Mouse (Mus musculus): Measurements from ENCODE around the gene Krtap19-4. TPM values are rescaled to one million over a fixed set of nuclear protein-coding genes. Genes with fewer than 3 reads are reported as not detected.

Gene Krtap19-4
- total RNA-seq (2021) (not detected), polyA plus RNA-seq (2012; rRNA removed) (not detected in 2 replicates)
- long read RNA-seq = 0 reads

- no peak for DNase-seq
Measured at GRCm38 (mm10) chr16:88884989-88885388, at the start of gene Krtap19-4. Gene Krtap19-4, minus strand, starts transcription at chr16:88885089.

- no peak for DNase-seq
Measured at GRCm38 (mm10) chr16:88932165-88932564, 47.3 kb upstream of the Krtap19-4 start, which contains the start of gene Krtap19-9b. Gene Krtap19-9b, minus strand, starts transcription at chr16:88932265.

- DNase-seq = no peak
Measured at GRCm38 (mm10) chr16:88896357-88896756, 11.5 kb upstream of the Krtap19-4 start, which contains the start of gene Krtap19-5. Gene Krtap19-5, minus strand, starts transcription at chr16:88896457.

GRCm38 (mm10) chr16:88886870-88887269 is 2.0 kb upstream of the Krtap19-4 start:
- DNase-seq = no peak

GRCm38 (mm10) chr16:88877938-88878337 is 7.0 kb downstream of the Krtap19-4 start, which contains the start of gene Krtap19-3:
Gene Krtap19-3, minus strand, starts transcription at chr16:88878038.
- no peak for DNase-seq

GRCm38 (mm10) chr16:88874169-88874568 is 10.7 kb downstream of the Krtap19-4 start, which contains the start of gene Krtap19-2:
Gene Krtap19-2, minus strand, starts transcription at chr16:88874269.
- DNase-seq = no peak

- DNase-seq = no peak
Measured at GRCm38 (mm10) chr16:88869311-88869710, 15.6 kb downstream of the Krtap19-4 start, which contains the start of gene Krtap19-1. Gene Krtap19-1, minus strand, starts transcription at chr16:88869411.

- DNase-seq = no peak
Measured at GRCm38 (mm10) chr16:88864887-88865407, 19.9 kb downstream of the Krtap19-4 start.

GRCm38 (mm10) chr16:88851450-88851849 is 33.4 kb downstream of the Krtap19-4 start:
- DNase-seq = no peak

- no peak for DNase-seq
Measured at GRCm38 (mm10) chr16:88848558-88848957, 36.3 kb downstream of the Krtap19-4 start.

GRCm38 (mm10) chr16:88847363-88847762 is 37.5 kb downstream of the Krtap19-4 start:
- DNase-seq = no peak

Other genes with a start within 250 kb of the Krtap19-4 start
- not detected for gene Krtap26-1, start 237.3 kb downstream of the Krtap19-4 start, total RNA-seq (2021)
- gene Krtap26-1, start 237.3 kb downstream of the Krtap19-4 start, polyA plus RNA-seq (2012; rRNA removed) = not detected in 2 replicates
- not detected for gene Krtap27-1, start 213.4 kb downstream of the Krtap19-4 start, total RNA-seq (2021)
- not detected in 2 replicates for gene Krtap27-1, start 213.4 kb downstream of the Krtap19-4 start, polyA plus RNA-seq (2012; rRNA removed)
- gene 2310061N02Rik, start 177.1 kb downstream of the Krtap19-4 start, total RNA-seq (2021) = not detected
- gene 2310061N02Rik, start 177.1 kb downstream of the Krtap19-4 start, polyA plus RNA-seq (2012; rRNA removed) = not detected in 2 replicates
- gene Krtap13-1, start 156.2 kb downstream of the Krtap19-4 start, total RNA-seq (2021) = not detected
- gene Krtap13-1, start 156.2 kb downstream of the Krtap19-4 start, polyA plus RNA-seq (2012; rRNA removed) = not detected in 2 replicates
- gene Krtap13, start 133.5 kb downstream of the Krtap19-4 start, total RNA-seq (2021) = not detected
- gene Krtap13, start 133.5 kb downstream of the Krtap19-4 start, polyA plus RNA-seq (2012; rRNA removed) = not detected in 2 replicates
- gene 2310034C09Rik, start 126.2 kb downstream of the Krtap19-4 start, total RNA-seq (2021) = not detected
- not detected in 2 replicates for gene 2310034C09Rik, start 126.2 kb downstream of the Krtap19-4 start, polyA plus RNA-seq (2012; rRNA removed)
- gene 2310057N15Rik, start 110.9 kb downstream of the Krtap19-4 start, total RNA-seq (2021) = not detected
- gene 2310057N15Rik, start 110.9 kb downstream of the Krtap19-4 start, polyA plus RNA-seq (2012; rRNA removed) = not detected in 2 replicates
- not detected for gene Gm5965, start 107.2 kb downstream of the Krtap19-4 start, total RNA-seq (2021)
- not detected in 2 replicates for gene Gm5965, start 107.2 kb downstream of the Krtap19-4 start, polyA plus RNA-seq (2012; rRNA removed)
- not detected for gene Gm20741, start 72.9 kb downstream of the Krtap19-4 start, total RNA-seq (2021)
- gene Gm20741, start 72.9 kb downstream of the Krtap19-4 start, polyA plus RNA-seq (2012; rRNA removed) = not detected in 2 replicates
- not detected for gene Krtap15, start 64.9 kb downstream of the Krtap19-4 start, total RNA-seq (2021)
- gene Krtap15, start 64.9 kb downstream of the Krtap19-4 start, polyA plus RNA-seq (2012; rRNA removed) = not detected in 2 replicates
- gene Krtap14, start 58.9 kb downstream of the Krtap19-4 start, total RNA-seq (2021) = not detected
- not detected in 2 replicates for gene Krtap14, start 58.9 kb downstream of the Krtap19-4 start, polyA plus RNA-seq (2012; rRNA removed)
- gene Krtap19-1, start 15.7 kb downstream of the Krtap19-4 start, total RNA-seq (2021) = not detected
- gene Krtap19-1, start 15.7 kb downstream of the Krtap19-4 start, polyA plus RNA-seq (2012; rRNA removed) = not detected in 2 replicates
- not detected for gene Krtap19-2, start 10.8 kb downstream of the Krtap19-4 start, total RNA-seq (2021)
- gene Krtap19-2, start 10.8 kb downstream of the Krtap19-4 start, polyA plus RNA-seq (2012; rRNA removed) = not detected in 2 replicates
- not detected for gene Krtap19-3, start 7.1 kb downstream of the Krtap19-4 start, total RNA-seq (2021)
- gene Krtap19-3, start 7.1 kb downstream of the Krtap19-4 start, polyA plus RNA-seq (2012; rRNA removed) = not detected in 2 replicates
- gene Krtap19-5, start 11.4 kb upstream of the Krtap19-4 start, total RNA-seq (2021) = not detected
- gene Krtap19-5, start 11.4 kb upstream of the Krtap19-4 start, polyA plus RNA-seq (2012; rRNA removed) = not detected in 2 replicates
- not detected for gene Krtap19-9b, start 47.2 kb upstream of the Krtap19-4 start, total RNA-seq (2021)
- gene Krtap19-9b, start 47.2 kb upstream of the Krtap19-4 start, polyA plus RNA-seq (2012; rRNA removed) = not detected in 2 replicates
- gene Krtap16-3, start 77.8 kb upstream of the Krtap19-4 start, total RNA-seq (2021) = not detected
- not detected in 2 replicates for gene Krtap16-3, start 77.8 kb upstream of the Krtap19-4 start, polyA plus RNA-seq (2012; rRNA removed)
- not detected for gene Krtap22-2, start 125.7 kb upstream of the Krtap19-4 start, total RNA-seq (2021)
- not detected in 2 replicates for gene Krtap22-2, start 125.7 kb upstream of the Krtap19-4 start, polyA plus RNA-seq (2012; rRNA removed)
- not detected for gene Gm10229, start 130.2 kb upstream of the Krtap19-4 start, total RNA-seq (2021)
- gene Gm10229, start 130.2 kb upstream of the Krtap19-4 start, polyA plus RNA-seq (2012; rRNA removed) = not detected in 2 replicates
- gene Krtap6-1, start 146.6 kb upstream of the Krtap19-4 start, total RNA-seq (2021) = not detected
- gene Krtap6-1, start 146.6 kb upstream of the Krtap19-4 start, polyA plus RNA-seq (2012; rRNA removed) = not detected in 2 replicates
- not detected for gene Gm10228, start 156.4 kb upstream of the Krtap19-4 start, total RNA-seq (2021)
- not detected in 2 replicates for gene Gm10228, start 156.4 kb upstream of the Krtap19-4 start, polyA plus RNA-seq (2012; rRNA removed)
- gene Krtap6-5, start 162.8 kb upstream of the Krtap19-4 start, total RNA-seq (2021) = not detected
- not detected in 2 replicates for gene Krtap6-5, start 162.8 kb upstream of the Krtap19-4 start, polyA plus RNA-seq (2012; rRNA removed)
- not detected for gene 1110025L11Rik, start 178.9 kb upstream of the Krtap19-4 start, total RNA-seq (2021)
- not detected in 2 replicates for gene 1110025L11Rik, start 178.9 kb upstream of the Krtap19-4 start, polyA plus RNA-seq (2012; rRNA removed)
- not detected for gene Krtap6-3, start 198.9 kb upstream of the Krtap19-4 start, total RNA-seq (2021)
- gene Krtap6-3, start 198.9 kb upstream of the Krtap19-4 start, polyA plus RNA-seq (2012; rRNA removed) = not detected in 2 replicates